Mouse (Mus musculus) heart, postnatal 0 days (tissue): ENCODE results near the gene Myh7b.
A peak's percentile ranks its signal among the peaks of the same experiment; 100 is the strongest.

Experiments used
- CTCF ChIP-seq: IDR thresholded peaks from 2 replicates; pipeline ENCODE4 v1.5.1; 2016; ENCODE audit warnings: antibody characterized with exemption, control low read depth, low read depth
- EP300 ChIP-seq: IDR thresholded peaks from 2 replicates; pipeline ENCODE4 v1.6.1; 2016; ENCODE audit warnings: antibody characterized with exemption, low read depth

DNA sequence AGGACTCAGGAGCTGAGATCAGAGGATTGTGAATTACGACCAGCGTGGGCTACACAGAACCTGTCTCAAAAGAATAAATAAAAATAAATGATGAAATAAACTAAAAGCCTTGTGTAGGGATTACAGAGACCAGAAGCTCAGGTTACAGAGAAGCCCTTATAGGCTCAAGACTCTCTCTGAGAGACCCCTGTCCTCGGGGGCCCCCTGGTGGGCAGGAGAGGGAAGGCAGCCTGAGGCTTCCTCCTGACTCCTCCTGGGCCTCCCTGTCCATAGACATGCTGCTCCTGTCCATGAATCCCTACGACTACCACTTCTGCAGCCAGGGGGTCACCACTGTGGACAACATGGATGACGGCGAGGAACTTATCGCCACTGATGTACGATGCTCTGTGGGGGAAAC is 8.8 kb downstream of the Myh7b start:
- TF ChIP-seq CTCF: peak; percentile 87
- no peak for TF ChIP-seq EP300
